Mouse (Mus musculus) intestine, embryonic 16.5 days (tissue): Measurements from ENCODE around the gene Themis3. TPM values are rescaled to one million over a fixed set of nuclear protein-coding genes. Genes with fewer than 3 reads are reported as not detected.

ENCODE experiments used
- ATAC-seq: fragments of 200-750 bp; cut with Nextera tagmentation; 2 replicates; pipeline ENCODE4 v1.8.0; 2017; ENCODE audit warnings: moderate TSS enrichment, moderate library complexity
- H3K27ac ChIP-seq: fragments of 300-500 bp; sonication (generic); 2 replicates; pipeline ENCODE4 v1.5.1; 2014; ENCODE audit warnings: mild to moderate bottlenecking, low read length
- H3K27me3 ChIP-seq: fragments of 300-500 bp; sonication (generic); replicated peaks from 2 replicates; pipeline ENCODE4 v1.6.1; 2014; ENCODE audit warnings: low read length, control low read depth, mixed read lengths; ENCODE audit not compliant: control insufficient read depth, insufficient read depth
- H3K36me3 ChIP-seq: fragments of 300-500 bp; sonication (generic); 2 replicates; pipeline ENCODE4 v1.6.1; 2014; ENCODE audit warnings: low read length, control low read depth; ENCODE audit not compliant: control insufficient read depth, insufficient read depth
- H3K4me1 ChIP-seq: fragments of 300-500 bp; sonication (generic); 2 replicates; pipeline ENCODE4 v1.6.1; 2014; ENCODE audit warnings: low read length, control low read depth, mixed read lengths; ENCODE audit not compliant: control insufficient read depth, insufficient read depth
- H3K4me2 ChIP-seq: fragments of 300-500 bp; sonication (generic); 2 replicates; pipeline ENCODE4 v1.6.1; 2014; ENCODE audit warnings: low read depth, low read length, control low read depth
- H3K4me3 ChIP-seq: fragments of 300-500 bp; sonication (generic); 2 replicates; pipeline ENCODE4 v1.5.1; 2014; ENCODE audit warnings: mild to moderate bottlenecking, low read length
- H3K9ac ChIP-seq: fragments of 300-500 bp; sonication (generic); 2 replicates; pipeline ENCODE4 v1.6.1; 2014; ENCODE audit warnings: low read depth, low read length
- H3K9me3 ChIP-seq: fragments of 300-500 bp; sonication (generic); 2 replicates; pipeline ENCODE4 v1.6.1; 2016; ENCODE audit warnings: low read length, control low read depth; ENCODE audit not compliant: control insufficient read depth
- WGBS: fragments of 180-500 bp; shearing (Covaris S2); extraction: QIAGEN DNeasy Blood & Tissue Kit; methylation state at CpG from one replicate; pipeline ENCODE4 v1.1.7; 2014; 5-methylcytosine and 5-hydroxymethylcytosine counted together
- polyA plus RNA-seq: library from polyadenylated mRNA; unstranded; fragments of >200 nt; fragmentation: Nextera tagmentation; extraction: Ambion mirVana; gene quantifications from 2 replicates; pipeline ENCODE4 v1.2.1, GENCODE M21; 2015

The Themis3 gene
- polyA plus RNA-seq, 1 experiment from 2014 or later: 4.5 TPM

- Histone ChIP-seq H3K4me2 (peak within 1 kb of the TSS; percentile 92), H3K4me3 (peak within 1 kb of the TSS; percentile 96), H3K9ac (peak within 1 kb of the TSS; percentile 97), H3K9me3 (no peaks in the 10 kb centered on the region), H3K36me3 (no peaks in the 10 kb centered on the region), H3K4me1 (peaks cover 17% of the 10 kb centered on the region), H3K27ac (peak within 1 kb of the TSS; percentile 23; the same call in 1 of the 2 replicates), H3K27me3 (no peaks in the 10 kb centered on the region)
- ATAC-seq: peak; percentile 97
- 7% methylated on average over 67 of the region's 71 CpGs for WGBS
These were observed 74.6 kb downstream of the Themis3 start, which contains the start of gene Rab12 for GRCm38 (mm10) chr17:66519554-66520553. TSS of gene Rab12 (minus strand) at chr17:66519729.

- under 1% methylated on average over 52 of the region's 57 CpGs for WGBS
- Histone ChIP-seq H3K36me3 (no peaks in the 10 kb centered on the region), H3K27ac (peak overlapping the region; percentile 23; the same call in 1 of the 2 replicates), H3K27me3 (no peaks in the 10 kb centered on the region), H3K9me3 (no peaks in the 10 kb centered on the region), H3K4me1 (peaks cover 17% of the 10 kb centered on the region), H3K4me2 (peak overlapping the region; percentile 84), H3K9ac (peak overlapping the region; percentile 97), H3K4me3 (peak overlapping the region; percentile 96)
- ATAC-seq: peak; percentile 73
These were observed 75.4 kb downstream of the Themis3 start for GRCm38 (mm10) chr17:66518877-66519553.

- H3K4me1 ChIP-seq: peaks cover 17% of the 10 kb centered on the region
- H3K4me2 ChIP-seq: no peak overlapping the region
- no peak overlapping the region for H3K27ac ChIP-seq
- no peak for ATAC-seq
- no peaks in the 10 kb centered on the region for H3K9me3 ChIP-seq
- H3K4me3 ChIP-seq: no peak overlapping the region
- no peak overlapping the region for H3K9ac ChIP-seq
- no peaks in the 10 kb centered on the region for H3K27me3 ChIP-seq
- no peaks in the 10 kb centered on the region for H3K36me3 ChIP-seq
- WGBS: 91% methylated on average over 4 of the region's 4 CpGs
These were observed 77.5 kb downstream of the Themis3 start for GRCm38 (mm10) chr17:66516953-66517352.

- 89% methylated on average over 10 of the region's 10 CpGs for WGBS
These were observed 80.0 kb downstream of the Themis3 start for GRCm38 (mm10) chr17:66514288-66514995.

GRCm38 (mm10) chr17:66512202-66512956 lies 82.0 kb downstream of the Themis3 start:
- no peak overlapping the region for H3K9ac ChIP-seq
- no peaks in the 10 kb centered on the region for H3K36me3 ChIP-seq
- WGBS: 60% methylated on average over 15 of the region's 15 CpGs
- H3K27ac ChIP-seq: no peak overlapping the region
- no peak for ATAC-seq
- no peaks in the 10 kb centered on the region for H3K9me3 ChIP-seq
- H3K4me3 ChIP-seq: no peak overlapping the region
- H3K4me2 ChIP-seq: no peak overlapping the region; the same call in 1 of the 2 replicates
- peaks cover 16% of the 10 kb centered on the region; the same call in 1 of the 2 replicates for H3K4me1 ChIP-seq
- H3K27me3 ChIP-seq: no peaks in the 10 kb centered on the region

More at GRCm38 (mm10) chr17:66514288-66514995, 80.0 kb downstream of the Themis3 start:
- no peak overlapping the region for H3K9ac ChIP-seq
- no peak overlapping the region for H3K27ac ChIP-seq
- ATAC-seq: no peak
- no peaks in the 10 kb centered on the region for H3K36me3 ChIP-seq
- H3K4me1 ChIP-seq: peaks cover 24% of the 10 kb centered on the region
- H3K4me2 ChIP-seq: no peak overlapping the region
- H3K27me3 ChIP-seq: no peaks in the 10 kb centered on the region
- H3K9me3 ChIP-seq: no peaks in the 10 kb centered on the region
- no peak overlapping the region for H3K4me3 ChIP-seq

- no peaks in the 10 kb centered on the region for H3K9me3 ChIP-seq
- H3K27ac ChIP-seq: peak overlapping the region; percentile 35; the same call in 1 of the 2 replicates
- no peak overlapping the region for H3K4me3 ChIP-seq
- peaks cover 13% of the 10 kb centered on the region; the same call in 1 of the 2 replicates for H3K4me1 ChIP-seq
- peak; percentile 70 for ATAC-seq
- 0 out of 2 replicates have a peak, but pooled peaks cover 4% of the 10 kb centered on the region for H3K36me3 ChIP-seq
- 25% methylated on average over 10 of the region's 10 CpGs for WGBS
- H3K27me3 ChIP-seq: no peaks in the 10 kb centered on the region
- H3K9ac ChIP-seq: no peak overlapping the region
- no peak overlapping the region for H3K4me2 ChIP-seq
These were observed 84.2 kb downstream of the Themis3 start for GRCm38 (mm10) chr17:66510221-66510683.

- Histone ChIP-seq H3K4me1 (peaks cover 13% of the 10 kb centered on the region; the same call in 1 of the 2 replicates), H3K36me3 (0 out of 2 replicates have a peak, but pooled peaks cover 10% of the 10 kb centered on the region), H3K4me3 (no peak overlapping the region), H3K9ac (no peak overlapping the region), H3K27ac (no peak overlapping the region), H3K27me3 (no peaks in the 10 kb centered on the region), H3K4me2 (no peak overlapping the region), H3K9me3 (no peaks in the 10 kb centered on the region)
- WGBS: 73% methylated on average over 9 of the region's 9 CpGs
- ATAC-seq: peak; percentile 24; the same call in 1 of the 2 replicates
These were observed 87.1 kb downstream of the Themis3 start for GRCm38 (mm10) chr17:66507049-66507954.
